Mouse (Mus musculus) liver, adult 2 months (tissue): ENCODE measurements around the gene Naa38.

Source experiments
- CTCF ChIP-seq: fragments of 200-500 bp; IDR thresholded peaks from 2 replicates; pipeline ENCODE4 v1.5.1; 2011; ENCODE audit warnings: low read depth, low read length, control low read depth
- POLR2A ChIP-seq: fragments of 200-500 bp; IDR thresholded peaks from 2 replicates; pipeline ENCODE4 v1.6.1; 2011; ENCODE audit warnings: low read length, control low read depth; ENCODE audit not compliant: insufficient read depth; ENCODE audit errors: extremely low read depth

DNA sequence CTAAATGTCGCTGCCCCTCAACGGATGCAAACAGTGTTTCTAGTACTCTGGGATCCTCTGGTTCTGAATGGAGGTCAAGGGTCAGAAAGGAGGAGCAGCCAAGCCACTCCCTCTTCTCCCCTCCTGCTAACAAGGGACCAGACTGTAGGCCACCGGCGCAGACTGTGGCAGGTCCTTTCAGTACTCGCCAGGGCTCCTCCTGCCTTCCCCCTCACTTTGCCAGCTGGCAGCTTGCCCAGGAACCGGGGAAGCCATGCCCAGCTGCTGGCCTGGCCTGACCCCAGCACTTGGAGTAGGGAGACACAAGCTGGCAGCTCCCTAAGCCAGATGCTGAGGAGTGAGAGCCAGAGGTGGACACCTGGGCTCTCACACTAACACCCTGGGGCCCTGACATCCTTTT is 30.4 kb upstream of the Naa38 start:
- no peak for TF ChIP-seq CTCF
- 0 out of 2 replicates have a peak, but pooled peaks have one; percentile 16 for TF ChIP-seq POLR2A
